Mouse (Mus musculus): ENCODE data around the gene Rnf222.

GRCm38 (mm10) chr11:68911531-68912177 lies 23.3 kb downstream of the Rnf222 start:
- TF ChIP-seq CTCF (IDR thresholded peaks at IDR 0.05; ENCODE audit: low read depth) (no peak), EP300 (optimal IDR thresholded peaks at IDR 0.05) (no peak)
